Mouse (Mus musculus) ES-CJ7 (cell line): ENCODE measurements around the gene Wnt9a.
"Not testable (repeated sequence)": the region's sequence is repeated elsewhere in the genome, so short reads cannot be mapped to it uniquely, and the experiment has no call there.

ENCODE experiments used
- DNase-seq: peaks from one replicate; pipeline ENCODE4 v3.0.0; 2011; ENCODE audit warnings: low read depth, low spot score

The Wnt9a gene

GRCm38 (mm10) chr11:59335150-59335549 lies 28.4 kb downstream of the Wnt9a start:
- DNase-seq: no peak

DNA sequence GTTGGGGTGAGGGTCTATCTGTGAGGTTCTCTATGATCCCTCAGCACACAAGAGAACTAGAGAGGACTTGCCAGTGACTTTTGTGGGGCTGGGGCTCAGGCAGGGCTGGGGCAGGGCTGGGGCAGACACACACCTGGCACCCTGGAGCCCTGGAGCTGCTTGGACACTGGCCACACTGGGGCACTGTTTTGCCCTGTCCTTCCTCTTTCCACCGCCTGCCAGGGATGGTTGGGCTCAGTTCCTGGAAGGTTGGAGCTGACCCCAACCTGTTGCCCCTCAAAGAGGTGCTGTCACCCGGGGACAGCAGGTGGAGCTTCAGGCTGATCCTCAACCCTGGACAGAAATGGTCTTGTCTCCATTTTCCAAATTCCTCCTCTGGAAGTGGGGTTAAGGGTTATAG lies 29.2 kb downstream of the Wnt9a start:
- no peak for DNase-seq

- no peak for DNase-seq
Observed at GRCm38 (mm10) chr11:59336381-59336780, 29.7 kb downstream of the Wnt9a start.

DNA sequence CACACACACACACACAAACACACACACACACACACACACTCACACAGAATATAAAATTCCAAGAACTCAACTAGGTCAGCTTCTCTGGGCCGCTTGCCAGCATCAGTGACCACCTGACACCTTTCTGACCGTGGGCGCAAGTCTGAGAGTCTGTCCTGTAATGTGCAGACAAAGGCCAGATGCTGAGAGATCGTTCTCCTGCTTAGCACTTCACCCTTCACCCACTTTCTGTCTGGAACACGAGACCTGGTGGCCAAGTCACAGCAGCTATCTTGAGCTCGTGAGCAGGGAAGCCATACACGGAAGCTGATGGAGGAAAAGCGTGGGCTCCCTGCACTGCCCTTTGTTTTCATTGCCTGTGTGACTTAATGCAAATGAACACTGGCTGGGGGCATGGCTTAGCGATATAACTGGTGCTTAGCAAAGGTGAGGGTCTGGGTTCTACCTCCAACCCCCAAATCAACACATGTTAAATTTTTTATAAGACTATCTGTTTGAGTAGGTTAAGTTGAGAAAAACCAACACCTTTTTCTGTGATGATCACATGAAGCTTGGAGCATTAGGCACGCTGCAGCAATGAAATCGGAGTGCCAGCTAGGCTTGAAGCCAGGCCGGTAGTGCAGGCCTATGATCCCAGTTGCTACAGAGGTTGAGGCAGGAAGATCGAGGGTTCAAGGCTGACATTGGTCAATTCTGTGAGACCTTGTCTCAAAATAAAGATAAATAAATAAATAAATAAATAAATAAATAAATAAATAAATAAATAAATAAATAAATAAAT lies 31.4 kb downstream of the Wnt9a start:
- no peak for DNase-seq

DNA sequence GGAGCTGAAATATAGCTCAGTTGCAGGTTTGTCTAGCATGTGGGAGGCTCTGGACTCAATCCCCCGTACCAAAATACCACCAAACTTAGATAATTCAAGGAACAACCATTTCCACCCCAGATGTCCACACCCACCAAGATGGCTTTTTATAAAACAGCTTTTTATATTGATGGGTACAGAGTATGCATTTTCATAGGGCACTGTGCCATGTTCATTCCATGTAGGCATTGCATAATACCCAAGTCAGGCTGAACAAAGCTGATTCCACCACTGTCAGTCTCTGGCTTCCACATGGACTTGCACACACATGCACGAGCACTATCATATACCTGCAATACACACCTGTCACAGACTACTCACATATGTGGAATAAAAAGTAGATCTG lies 32.0 kb downstream of the Wnt9a start:
- no peak for DNase-seq

DNA sequence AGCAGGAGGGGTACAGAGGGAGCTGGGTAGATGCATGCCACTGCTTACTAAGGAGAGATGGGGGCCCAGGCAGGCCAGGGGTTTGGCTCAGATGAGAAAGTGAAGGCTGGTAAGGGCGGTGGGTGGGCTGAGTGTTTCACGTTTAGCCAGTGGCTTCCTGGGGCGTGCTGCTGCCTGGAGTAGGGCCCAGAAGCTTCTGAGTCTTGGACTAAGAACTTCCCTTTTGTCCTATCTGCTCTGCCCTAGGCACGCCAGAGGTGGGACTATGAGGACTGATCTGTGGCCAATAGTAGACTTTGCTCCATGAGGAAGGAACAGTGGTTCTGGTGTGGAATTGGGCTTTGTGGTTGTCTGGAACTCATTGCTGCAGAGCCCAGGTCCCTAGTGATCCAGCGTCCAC lies 36.2 kb downstream of the Wnt9a start:
- DNase-seq: no peak

GRCm38 (mm10) chr11:59346166-59346910 lies 39.6 kb downstream of the Wnt9a start:
- no peak for DNase-seq

- no peak for DNase-seq
Observed at GRCm38 (mm10) chr11:59350326-59350725, 43.6 kb downstream of the Wnt9a start.

DNA sequence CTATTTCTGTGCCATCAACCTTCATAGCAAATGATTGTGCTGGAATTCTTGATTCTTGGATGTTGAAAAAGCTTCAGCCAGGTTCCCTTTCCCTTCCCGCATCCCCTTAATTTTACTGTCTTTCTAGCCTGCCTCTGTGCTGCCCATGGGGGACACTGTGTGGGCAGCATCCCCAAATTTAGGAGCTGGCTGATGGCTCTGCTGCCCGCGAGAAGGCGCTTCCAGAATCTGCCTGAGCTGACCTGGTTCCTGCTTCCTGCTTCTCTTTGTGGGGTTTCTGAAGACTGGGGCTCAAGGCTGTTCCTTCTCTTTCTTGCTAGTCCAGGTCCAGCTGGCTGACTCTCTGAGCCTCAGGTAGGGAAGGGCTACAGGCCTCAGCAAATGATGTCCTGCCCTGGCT lies 48.1 kb downstream of the Wnt9a start:
- DNase-seq: no peak

- no peak for DNase-seq
Observed at GRCm38 (mm10) chr11:59356874-59357289, 50.2 kb downstream of the Wnt9a start.

- DNase-seq: no peak
Observed at GRCm38 (mm10) chr11:59361291-59361690, 54.6 kb downstream of the Wnt9a start.

DNA sequence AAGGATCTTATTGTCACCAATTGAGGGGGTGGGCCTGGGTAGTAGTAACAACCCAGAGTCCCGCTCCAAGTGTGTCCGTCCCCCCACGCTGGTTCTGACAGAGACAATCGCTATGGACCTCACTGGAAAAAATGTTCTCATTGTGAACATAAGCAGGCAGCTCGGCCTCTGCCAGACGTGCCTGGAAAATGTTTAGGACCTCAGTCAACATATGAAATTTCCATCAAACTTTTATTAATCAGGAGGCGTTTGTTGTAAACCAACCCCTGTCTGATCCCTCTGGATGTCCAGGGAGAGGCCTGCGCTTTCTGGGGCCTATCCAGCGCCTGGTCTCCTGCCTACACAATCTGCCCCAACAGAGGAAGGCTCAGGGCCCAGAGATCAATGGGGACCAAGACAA lies 57.3 kb downstream of the Wnt9a start:
- DNase-seq: no peak

DNA sequence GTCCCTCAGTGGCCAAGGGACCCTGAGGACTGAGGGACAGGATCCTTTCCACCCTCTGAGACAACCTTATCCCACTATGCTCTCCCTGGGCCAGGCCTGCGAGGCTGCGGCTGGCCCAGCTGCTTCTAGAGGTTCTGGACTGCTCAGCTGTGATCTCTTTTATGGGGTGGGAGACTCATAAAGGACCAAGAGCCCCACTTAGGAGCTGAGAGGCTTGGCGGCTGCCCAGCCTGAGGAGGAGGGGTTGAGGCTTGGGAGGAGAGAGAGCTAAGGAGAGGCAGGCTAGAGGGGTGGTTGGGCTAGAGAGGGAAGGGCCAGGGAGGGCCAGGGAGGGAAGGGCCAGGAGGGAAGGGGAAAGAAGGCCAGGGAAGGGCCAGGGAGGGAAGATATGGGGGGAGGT lies 57.7 kb downstream of the Wnt9a start:
- no peak for DNase-seq

DNA sequence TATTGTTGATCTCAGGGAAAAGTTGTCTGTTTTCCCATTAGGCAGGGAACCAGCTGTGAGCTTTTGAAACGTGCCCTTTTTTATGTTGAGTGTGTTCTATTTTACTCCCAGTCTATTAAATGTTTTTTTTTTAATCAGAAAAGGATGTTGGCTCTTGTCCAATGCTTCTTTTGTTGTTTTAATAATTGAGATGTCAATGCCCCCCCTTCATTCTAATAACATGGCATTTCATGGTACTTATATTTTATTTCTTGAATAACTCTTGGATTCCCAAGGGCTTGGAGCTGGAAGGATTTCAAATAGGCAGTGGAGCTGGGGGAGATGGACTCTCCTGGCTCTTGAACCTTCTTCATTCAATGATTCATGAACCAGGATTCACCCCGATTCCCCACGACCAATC lies 59.3 kb downstream of the Wnt9a start:
- DNase-seq: no peak

GRCm38 (mm10) chr11:59366633-59367032 lies 59.9 kb downstream of the Wnt9a start:
- DNase-seq: peak; percentile 41

DNA sequence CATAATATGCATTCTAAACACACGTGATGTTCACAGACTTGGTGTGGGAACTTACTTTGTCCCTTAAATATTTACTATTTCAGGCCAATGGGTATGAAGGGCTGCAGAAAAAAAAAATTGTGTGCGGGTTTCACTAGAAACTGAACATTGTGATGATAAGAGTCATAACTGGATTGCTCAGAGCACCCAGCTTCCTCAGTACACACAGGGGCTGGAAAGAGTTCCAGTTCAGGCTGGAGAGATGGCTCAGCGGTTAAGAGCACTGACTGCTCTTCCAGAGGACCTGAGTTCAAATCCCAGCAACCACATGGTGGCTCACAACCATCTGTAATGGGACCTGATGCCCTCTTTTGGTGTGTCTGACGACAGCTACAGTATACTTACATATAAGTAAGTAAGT lies 61.2 kb downstream of the Wnt9a start:
- DNase-seq: not testable (repeated sequence)

DNA sequence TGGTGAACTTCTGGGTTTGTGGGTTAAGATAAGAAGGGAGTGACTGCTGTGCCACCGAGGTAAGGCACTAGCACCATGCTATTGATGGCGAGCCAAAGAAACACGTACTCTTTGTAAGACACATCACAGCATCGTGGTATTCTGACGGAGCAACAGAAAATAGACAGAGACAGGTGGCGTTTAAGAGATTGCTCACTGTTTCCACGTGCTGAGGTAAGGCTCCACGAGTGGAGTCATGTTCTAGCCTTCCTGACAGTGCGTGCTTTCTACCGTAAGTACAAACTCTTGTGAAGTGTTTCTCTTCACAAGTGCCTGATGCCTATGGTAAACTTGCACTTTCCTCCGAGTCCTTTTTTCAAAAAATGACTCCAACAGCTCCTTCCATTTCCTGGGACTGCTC lies 63.1 kb downstream of the Wnt9a start:
- DNase-seq: no peak

DNA sequence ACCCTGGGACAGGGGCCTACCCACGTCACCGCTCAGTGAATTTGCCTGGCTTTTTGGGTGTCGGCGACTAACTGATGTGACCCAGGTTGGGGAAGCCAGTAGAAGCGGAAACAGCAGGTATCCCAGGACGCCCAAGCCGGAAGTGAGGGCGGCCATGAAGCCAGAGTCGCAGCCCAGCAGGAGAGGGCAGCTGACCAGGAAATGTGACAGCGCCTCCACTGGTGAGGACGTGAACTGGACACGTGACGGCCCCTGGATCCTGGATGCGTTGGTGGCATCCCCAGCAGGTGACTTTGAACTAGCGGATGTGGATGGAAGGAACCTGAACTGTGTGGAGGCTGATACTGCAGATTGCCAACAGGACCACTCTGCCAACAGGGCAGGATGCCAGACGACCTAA lies 68.7 kb downstream of the Wnt9a start, which contains the start of gene Prss38:
Gene Prss38, minus strand, starts transcription at position 183 of the 400 bp plus-strand sequence.
- DNase-seq: peak; percentile 72

DNA sequence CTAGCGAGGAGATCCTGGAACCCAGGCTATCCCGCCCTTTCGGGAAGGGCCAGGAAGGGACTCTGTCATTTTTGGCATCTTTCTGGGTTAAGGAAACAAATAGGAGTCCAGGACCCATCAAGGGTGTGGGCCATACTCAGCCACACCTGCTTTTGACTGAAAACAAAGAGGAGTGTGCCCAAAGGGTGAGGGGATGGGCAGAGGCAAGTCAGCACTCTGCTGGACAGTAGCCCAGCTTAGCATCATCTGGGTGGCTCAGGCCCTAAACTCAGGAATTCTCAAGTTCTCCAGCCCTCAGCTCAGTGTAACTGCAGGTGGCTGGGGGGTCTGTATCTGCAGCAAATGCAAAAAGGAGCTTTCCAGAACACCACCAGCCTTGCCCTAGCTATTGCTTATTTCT lies 71.3 kb downstream of the Wnt9a start:
- DNase-seq: no peak

DNA sequence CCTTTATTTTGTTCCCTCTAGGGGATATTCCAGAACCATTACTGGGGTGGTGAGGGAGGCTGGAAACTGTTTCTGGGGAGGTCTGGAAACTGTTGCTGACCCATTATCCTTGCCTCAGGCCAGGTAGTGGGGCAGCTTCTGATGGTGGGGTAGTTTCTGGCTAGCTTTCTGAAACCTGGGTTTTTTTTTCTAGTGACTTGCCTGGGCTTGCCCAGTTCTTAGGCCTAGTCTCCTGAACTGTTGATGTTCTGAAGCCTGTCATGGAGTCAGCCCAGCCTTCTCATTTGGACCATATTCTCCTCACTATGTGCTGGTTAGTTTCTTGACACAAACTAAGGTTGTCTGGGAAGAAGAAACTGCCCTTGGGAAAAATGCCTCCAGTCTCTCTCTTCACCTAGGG lies 72.8 kb downstream of the Wnt9a start:
- no peak for DNase-seq
